In the genomic region with DNA sequence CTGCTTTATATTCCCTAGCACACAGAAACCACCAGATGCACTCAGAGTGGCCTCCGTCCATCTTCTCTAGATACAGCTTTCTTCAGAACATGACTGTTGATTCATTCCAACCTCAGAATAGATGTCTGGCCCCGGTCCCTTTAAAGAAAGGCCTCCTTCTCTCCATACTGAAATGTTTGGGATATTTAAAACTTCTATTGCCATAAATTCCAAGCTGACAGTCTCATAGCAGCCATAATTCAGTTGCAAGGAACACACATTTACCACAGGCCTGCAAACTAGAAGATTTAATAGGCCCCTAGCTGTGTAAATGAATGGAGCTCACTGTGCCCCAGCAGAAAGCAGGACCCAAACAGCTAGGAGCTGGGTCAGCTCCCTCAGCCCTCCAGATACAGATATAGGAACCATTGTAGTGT, we compare ENCODE assay signal across 20 mouse cellular contexts. TPM values are rescaled to one million over a fixed set of nuclear protein-coding genes. Genes with fewer than 3 reads are reported as not detected.
DNase-seq lines count a peak whose midpoint lies in the region; ATAC-seq and TF ChIP-seq lines count a peak whose summit lies in the region.
"Had no signal": no experiment of that assay in that cellular context is flagged by ENCODE, and none has a peak within 500 bp of the region (broad histone marks: within the 10 kb centered on the region; RNA-seq: fewer than 3 reads in every experiment).

No protein-coding gene starts in this region.

- no peak overlapping the region for H3K27ac ChIP-seq in kidney, postnatal 0 days
- H3K27ac ChIP-seq in stomach, embryonic 15.5 days: peak overlapping the region; percentile 27
- H3K27ac ChIP-seq in forebrain, postnatal 0 days (ENCODE audit: low read depth, low read length): no peak overlapping the region
- no peak overlapping the region for H3K27ac ChIP-seq in hindbrain, embryonic 16.5 days (ENCODE audit: low read depth, low read length)

- H3K27me3 ChIP-seq in kidney, postnatal 0 days (ENCODE audit: insufficient read depth, low read length): no peaks in the 10 kb centered on the region
- H3K27me3 ChIP-seq in stomach, embryonic 15.5 days (replicated peaks): no peaks in the 10 kb centered on the region
- H3K27me3 ChIP-seq in forebrain, postnatal 0 days (ENCODE audit: insufficient read depth, low read length): no peaks in the 10 kb centered on the region
- no peaks in the 10 kb centered on the region for H3K27me3 ChIP-seq in hindbrain, embryonic 16.5 days (replicated peaks; ENCODE audit: control insufficient read depth, insufficient read depth, low read length)

- no peak overlapping the region for H3K4me2 ChIP-seq in kidney, postnatal 0 days (ENCODE audit: low read length)
- no peak overlapping the region for H3K4me2 ChIP-seq in stomach, embryonic 15.5 days
- H3K4me2 ChIP-seq in forebrain, postnatal 0 days (ENCODE audit: low read depth): no peak overlapping the region
- H3K4me2 ChIP-seq in hindbrain, embryonic 16.5 days (ENCODE audit: low read length): no peak overlapping the region

- no peak overlapping the region for H3K9ac ChIP-seq in kidney, postnatal 0 days (ENCODE audit: low read depth, low read length)
- H3K9ac ChIP-seq in stomach, embryonic 15.5 days: no peak overlapping the region
- no peak overlapping the region for H3K9ac ChIP-seq in forebrain, postnatal 0 days
- no peak overlapping the region for H3K9ac ChIP-seq in hindbrain, embryonic 16.5 days (ENCODE audit: low read depth, low read length)

- no peak for TF ChIP-seq CTCF in kidney, postnatal 0 days (IDR thresholded peaks at IDR 0.05; ENCODE audit: low read depth)
- no peak for TF ChIP-seq CTCF in forebrain, postnatal 0 days (IDR thresholded peaks at IDR 0.05; ENCODE audit: low read depth)

- no peaks in the 10 kb centered on the region for H3K9me3 ChIP-seq in kidney, postnatal 0 days (replicated peaks; ENCODE audit: low read length)
- no peaks in the 10 kb centered on the region for H3K9me3 ChIP-seq in stomach, embryonic 15.5 days
- no peaks in the 10 kb centered on the region for H3K9me3 ChIP-seq in forebrain, postnatal 0 days (ENCODE audit: low read length)
- H3K9me3 ChIP-seq in hindbrain, embryonic 16.5 days (ENCODE audit: control insufficient read depth, low read length): no peaks in the 10 kb centered on the region

- 69% methylated on average over 2 of the region's 2 CpGs for WGBS in kidney, postnatal 0 days
- 40% methylated on average over 2 of the region's 2 CpGs for WGBS in stomach, embryonic 15.5 days
- 65% methylated on average over 2 of the region's 2 CpGs for WGBS in forebrain, postnatal 0 days
- WGBS in hindbrain, embryonic 16.5 days: 66% methylated on average over 2 of the region's 2 CpGs

- H3K4me1 ChIP-seq in kidney, postnatal 0 days (replicated peaks; ENCODE audit: insufficient read depth, low read length): peaks cover 10% of the 10 kb centered on the region; the same call in 1 of the 2 replicates
- H3K4me1 ChIP-seq in stomach, embryonic 15.5 days: peaks cover 21% of the 10 kb centered on the region; the same call in 1 of the 2 replicates
- no peaks in the 10 kb centered on the region for H3K4me1 ChIP-seq in forebrain, postnatal 0 days (ENCODE audit: insufficient read depth)
- H3K4me1 ChIP-seq in hindbrain, embryonic 16.5 days (ENCODE audit: control insufficient read depth, insufficient read depth, low read depth, low read length): no peaks in the 10 kb centered on the region

- H3K36me3 ChIP-seq in kidney, postnatal 0 days (ENCODE audit: insufficient read depth, low read length): no peaks in the 10 kb centered on the region
- no peaks in the 10 kb centered on the region for H3K36me3 ChIP-seq in stomach, embryonic 15.5 days
- H3K36me3 ChIP-seq in forebrain, postnatal 0 days (ENCODE audit: insufficient read depth): no peaks in the 10 kb centered on the region
- no peaks in the 10 kb centered on the region for H3K36me3 ChIP-seq in hindbrain, embryonic 16.5 days (ENCODE audit: control insufficient read depth, insufficient read depth, low read length)

- peak; percentile 62 for ATAC-seq in frontal cortex, adult (ENCODE audit: low TSS enrichment)
- ATAC-seq in kidney, postnatal 0 days (replicated peaks; ENCODE audit: low FRiP score, low read depth): no peak
- ATAC-seq in stomach, embryonic 15.5 days (ENCODE audit: insufficient read depth, low FRiP score, low read depth): 0 out of 2 replicates have a peak, but pooled peaks have one; percentile 28
- ATAC-seq in forebrain, postnatal 0 days: no peak
- no peak for ATAC-seq in hindbrain, embryonic 16.5 days
- ATAC-seq: forebrain, embryonic 14.5 days had no signal

- H3K4me3 ChIP-seq in kidney, postnatal 0 days (replicated peaks; ENCODE audit: low read depth, low read length): no peak overlapping the region
- no peak overlapping the region for H3K4me3 ChIP-seq in stomach, embryonic 15.5 days (replicated peaks)
- no peak overlapping the region for H3K4me3 ChIP-seq in forebrain, postnatal 0 days (ENCODE audit: low read depth, low read length)
- H3K4me3 ChIP-seq in hindbrain, embryonic 16.5 days (ENCODE audit: low read length): no peak overlapping the region

- no peak for DNase-seq in frontal cortex, postnatal 25 days (ENCODE audit: low spot score in 2 of 2)
- DNase-seq in kidney, postnatal 0 days (ENCODE audit: low spot score): peak; percentile 82
- no peak for DNase-seq in kidney, postnatal 25 days
- peak; percentile 76 for DNase-seq in forelimb bud, embryonic 11.5 days (ENCODE audit: low read depth, low spot score)
- no peak for DNase-seq in forebrain, postnatal 0 days
- DNase-seq: cerebellum, adult 18-20 months; gastrocnemius, postnatal 25 days; heart, postnatal 14 days; kidney, adult 2 months; liver; midbrain, embryonic 14.5 days; spleen, adult 18-20 months; thymus, adult 2 months had no signal

RNA-seq across cellular contexts. Expression of a gene that starts 49.9 kb away (rescaled TPM):
- polyA plus RNA-seq in kidney, postnatal 0 days (2015; fragmentation: Nextera tagmentation; extraction: Ambion mirVana): 0.43 TPM in 1 of 2 replicates, not detected in the other
- polyA plus RNA-seq in stomach, embryonic 15.5 days (2015; fragmentation: Nextera tagmentation; extraction: Ambion mirVana): 0.84 TPM in 1 of 2 replicates, not detected in the other
- not detected in 2 replicates for total RNA-seq in forebrain, postnatal 0 days (2014; rRNA removed)
- not detected in 2 replicates for polyA plus RNA-seq in forebrain, postnatal 0 days (2015; fragmentation: Nextera tagmentation; extraction: Ambion mirVana)
- polyA plus RNA-seq in hindbrain, embryonic 16.5 days (2015; fragmentation: Nextera tagmentation; extraction: Ambion mirVana): not detected in 2 replicates
- total RNA-seq: gastrocnemius, postnatal 25 days; heart, postnatal 14 days; layer of hippocampus, postnatal 10 days had no signal
- polyA plus RNA-seq: cortical plate, adult 2 months; forebrain, embryonic 14.5 days; kidney, adult 2 months; midbrain, embryonic 14.5 days; neural tube, embryonic 11.5 days had no signal

RNA-seq across cellular contexts. Expression of a gene that starts 50.5 kb away (rescaled TPM):
- 36.5 and 40.2 TPM in 2 replicates for polyA plus RNA-seq in kidney, postnatal 0 days (2015; fragmentation: Nextera tagmentation; extraction: Ambion mirVana)
- polyA plus RNA-seq in stomach, embryonic 15.5 days (2015; fragmentation: Nextera tagmentation; extraction: Ambion mirVana): 55.8 and 59.2 TPM in 2 replicates
- 41.0 and 47.9 TPM in 2 replicates for total RNA-seq in forebrain, postnatal 0 days (2014; rRNA removed)
- 51.4 and 58.0 TPM in 2 replicates for polyA plus RNA-seq in forebrain, postnatal 0 days (2015; fragmentation: Nextera tagmentation; extraction: Ambion mirVana)
- polyA plus RNA-seq in hindbrain, embryonic 16.5 days (2015; fragmentation: Nextera tagmentation; extraction: Ambion mirVana): 35.7 and 35.9 TPM in 2 replicates

Comparison
In these comparisons a context has a peak if more than half of its experiments do, and no peak if none do; other contexts are left out.
1. DNase-seq: peak in kidney, postnatal 0 days (single experiment) and forelimb bud, embryonic 11.5 days (single experiment); none in frontal cortex, postnatal 25 days (0 of 2), kidney, postnatal 25 days (0 of 2) and forebrain, postnatal 0 days (single experiment).
2. ATAC-seq: peak in frontal cortex, adult (single experiment) and stomach, embryonic 15.5 days (single experiment); none in kidney, postnatal 0 days (single experiment), forebrain, postnatal 0 days (single experiment) and hindbrain, embryonic 16.5 days (single experiment).